Comparison of ENCODE assay signal across 13 mouse cellular contexts in the genomic region with DNA sequence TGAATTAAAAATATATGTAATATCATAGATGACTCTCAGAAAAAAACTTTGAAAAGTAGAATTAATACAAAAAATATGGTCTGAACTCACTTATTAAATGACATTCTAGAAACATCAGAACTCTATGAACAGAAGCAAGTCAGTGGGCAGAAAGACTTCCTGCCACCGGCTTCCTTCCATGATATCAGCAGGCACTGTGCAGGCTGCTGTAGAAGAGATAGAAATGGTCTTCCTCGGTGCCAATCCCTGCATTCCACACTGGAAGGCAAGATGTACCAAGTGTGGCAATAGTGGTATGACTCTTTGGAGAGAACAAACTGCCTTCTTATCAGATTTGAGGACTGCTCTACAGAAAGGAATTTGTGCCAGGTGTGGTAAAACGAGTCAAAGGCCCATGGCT. TPM values are rescaled to one million over a fixed set of nuclear protein-coding genes. Genes with fewer than 3 reads are reported as not detected.
"Had no signal": no experiment of that assay in that cellular context is flagged by ENCODE, and none has a peak within 500 bp of the region (broad histone marks: within the 10 kb centered on the region; RNA-seq: fewer than 3 reads in every experiment).

No protein-coding gene starts in this region.

- DNase-seq: lung, embryonic 14.5 days; lung, postnatal 10 days; lung, postnatal 4 days; midbrain, embryonic 14.5 days; retina, postnatal 1 day; right cerebral cortex, adult 18-20 months; right cerebral cortex, postnatal 25 days; right cerebral cortex, postnatal 4 days; spleen, adult 18-20 months; thymus, adult 18-20 months; thymus, postnatal 14 days; thymus, postnatal 36 days had no signal

RNA-seq across cellular contexts. Expression of gene Mstn, which starts 19.2 kb away (rescaled TPM):
- polyA plus RNA-seq: lung, embryonic 14.5 days; small intestine, adult 2 months had no signal
